Mouse (Mus musculus) cerebral cortex, adult 2 months (tissue): Measurements from ENCODE around the gene Nanog.

Experiments
- WGBS: fragments of 180-500 bp; shearing (Covaris S2); methylation state at CpG from one replicate; pipeline ENCODE4 v1.1.7; 2018; 5-methylcytosine and 5-hydroxymethylcytosine counted together

Gene Nanog

GRCm38 (mm10) chr6:122702480-122703124 is 4.7 kb upstream of the Nanog start:
- 13% methylated on average over 20 of the region's 20 CpGs for WGBS

GRCm38 (mm10) chr6:122703251-122703650 is 4.0 kb upstream of the Nanog start:
- WGBS: 42% methylated on average over 6 of the region's 6 CpGs

GRCm38 (mm10) chr6:122703706-122704105 is 3.6 kb upstream of the Nanog start:
- WGBS: 64% methylated on average over 1 of the region's 1 CpGs

- WGBS: 79% methylated on average over 12 of the region's 12 CpGs
Observed at GRCm38 (mm10) chr6:122706337-122706840, 900 bp upstream of the Nanog start.

- 55% methylated on average over 4 of the region's 4 CpGs for WGBS
Observed at GRCm38 (mm10) chr6:122708826-122709225, 1.5 kb downstream of the Nanog start.

- 88% methylated on average over 2 of the region's 2 CpGs for WGBS
Observed at GRCm38 (mm10) chr6:122711455-122711854, 4.2 kb downstream of the Nanog start.

GRCm38 (mm10) chr6:122713116-122713515 is 5.8 kb downstream of the Nanog start:
- 92% methylated on average over 7 of the region's 7 CpGs for WGBS

GRCm38 (mm10) chr6:122714707-122715365 is 7.5 kb downstream of the Nanog start:
- 71% methylated on average over 7 of the region's 7 CpGs for WGBS

- WGBS: 38% methylated on average over 4 of the region's 4 CpGs
Observed at GRCm38 (mm10) chr6:122715886-122716285, 8.6 kb downstream of the Nanog start.

- WGBS: 84% methylated on average over 1 of the region's 1 CpGs
Observed at GRCm38 (mm10) chr6:122718224-122718623, 10.9 kb downstream of the Nanog start.

GRCm38 (mm10) chr6:122719942-122720341 is 12.7 kb downstream of the Nanog start:
- WGBS: 33% methylated on average over 2 of the region's 2 CpGs

GRCm38 (mm10) chr6:122739952-122740351 is 32.7 kb downstream of the Nanog start:
- WGBS: 8% methylated on average over 8 of the region's 8 CpGs

- WGBS: 7% methylated on average over 25 of the region's 25 CpGs
Observed at GRCm38 (mm10) chr6:122741460-122742227, 34.4 kb downstream of the Nanog start.

- under 1% methylated on average over 23 of the region's 23 CpGs for WGBS
Observed at GRCm38 (mm10) chr6:122742228-122742899, 35.1 kb downstream of the Nanog start.

GRCm38 (mm10) chr6:122743353-122743752 is 36.1 kb downstream of the Nanog start:
- 30% methylated on average over 11 of the region's 11 CpGs for WGBS

- 67% methylated on average over 10 of the region's 10 CpGs for WGBS
Observed at GRCm38 (mm10) chr6:122744505-122745249, 37.4 kb downstream of the Nanog start.

- 88% methylated on average over 6 of the region's 6 CpGs for whole genome bisulfite sequencing
Observed at GRCm38 (mm10) chr6:122750579-122750978, 43.3 kb downstream of the Nanog start.

GRCm38 (mm10) chr6:122755913-122756312 is 48.6 kb downstream of the Nanog start:
- WGBS: 67% methylated on average over 2 of the region's 2 CpGs

GRCm38 (mm10) chr6:122758732-122759131 is 51.4 kb downstream of the Nanog start:
- 56% methylated on average over 5 of the region's 5 CpGs for WGBS

GRCm38 (mm10) chr6:122761011-122761599 is 53.8 kb downstream of the Nanog start:
- 2% methylated on average over 11 of the region's 11 CpGs for WGBS

GRCm38 (mm10) chr6:122762480-122762879 is 55.2 kb downstream of the Nanog start:
- 95% methylated on average over 3 of the region's 3 CpGs for WGBS
